In genomic region chr3:144377626-144378523, GRCm38 (mm10) we compare ENCODE assay signal across 14 mouse cellular contexts.
DNase-seq lines count a peak whose midpoint lies in the region; ATAC-seq and TF ChIP-seq lines count a peak whose summit lies in the region.
"Had no signal": no experiment of that assay in that cellular context is flagged by ENCODE, and none has a peak within 500 bp of the region (broad histone marks: within the 10 kb centered on the region; RNA-seq: fewer than 3 reads in every experiment).

No protein-coding gene starts in this region.

- H3K27ac ChIP-seq in embryonic facial prominence, embryonic 10.5 days (replicated peaks): peak overlapping the region; percentile 82
- no peak overlapping the region for H3K27ac ChIP-seq in limb, embryonic 14.5 days (replicated peaks; ENCODE audit: low read depth, low read length)
- H3K27ac ChIP-seq: gastrocnemius, adult 2 months had no signal

- H3K9me3 ChIP-seq in embryonic facial prominence, embryonic 10.5 days: no peaks in the 10 kb centered on the region
- H3K9me3 ChIP-seq in limb, embryonic 14.5 days (ENCODE audit: control insufficient read depth, low read length): no peaks in the 10 kb centered on the region

- WGBS in embryonic facial prominence, embryonic 10.5 days: 24% methylated on average over 18 of the region's 18 CpGs
- 22% methylated on average over 18 of the region's 18 CpGs for WGBS in limb, embryonic 14.5 days

- H3K9ac ChIP-seq in limb, embryonic 14.5 days (ENCODE audit: low read depth, low read length, severe bottlenecking): no peak overlapping the region
- H3K9ac ChIP-seq: liver, postnatal 0 days had no signal

- DNase-seq in A20 (ENCODE audit: low read depth, low spot score): peak; percentile 68
- peak; percentile 60 for DNase-seq in embryonic facial prominence, embryonic 10.5 days (ENCODE audit: low spot score)
- DNase-seq in forelimb bud, embryonic 11.5 days (ENCODE audit: low read depth, low spot score): peak; percentile 58
- DNase-seq in limb, embryonic 14.5 days (ENCODE audit: low spot score): no peak
- DNase-seq in left cerebral cortex, adult 11 months (ENCODE audit: low spot score): no peak
- DNase-seq in cerebellum, adult 8-10 months: no peak
- DNase-seq in spleen, postnatal 14 days (ENCODE audit: low spot score in 2 of 2): no peak
- DNase-seq: cerebellum, postnatal 36 days; gastrocnemius, adult 2 months; kidney, adult 18-20 months; liver, postnatal 0 days; right cerebral cortex, adult 18-20 months had no signal

- no peaks in the 10 kb centered on the region for H3K36me3 ChIP-seq in embryonic facial prominence, embryonic 10.5 days (replicated peaks)
- no peaks in the 10 kb centered on the region for H3K36me3 ChIP-seq in limb, embryonic 14.5 days (ENCODE audit: control insufficient read depth, insufficient read depth, low read length)

- H3K4me2 ChIP-seq in limb, embryonic 14.5 days (replicated peaks; ENCODE audit: low read depth, low read length, severe bottlenecking): no peak overlapping the region

- 0 out of 2 replicates have a peak, but pooled peaks have one; percentile 9 for ATAC-seq in limb, embryonic 14.5 days (ENCODE audit: low FRiP score, low read depth)
- ATAC-seq in megakaryocyte, adult 5-6 weeks (ENCODE audit: poor library complexity, severe bottlenecking): no peak
- ATAC-seq: liver, postnatal 0 days; Patski had no signal

- no peak for TF ChIP-seq POLR2A in limb, embryonic 14.5 days (IDR thresholded peaks at IDR 0.05; ENCODE audit: borderline replicate concordance, extremely low read depth, insufficient read depth, insufficient read length)

- peaks cover 57% of the 10 kb centered on the region for H3K4me1 ChIP-seq in embryonic facial prominence, embryonic 10.5 days
- H3K4me1 ChIP-seq in limb, embryonic 14.5 days (ENCODE audit: control insufficient read depth, insufficient read depth, low read length): peaks cover 40% of the 10 kb centered on the region

- no peaks in the 10 kb centered on the region for H3K27me3 ChIP-seq in embryonic facial prominence, embryonic 10.5 days (replicated peaks; ENCODE audit: low read depth, poor library complexity, severe bottlenecking)
- H3K27me3 ChIP-seq in limb, embryonic 14.5 days (ENCODE audit: control insufficient read depth, insufficient read depth, low read length): no peaks in the 10 kb centered on the region
- H3K27me3 ChIP-seq: Patski had no signal

- 0 out of 2 replicates have a peak overlapping the region, but pooled peaks have one; percentile 11 for H3K4me3 ChIP-seq in embryonic facial prominence, embryonic 10.5 days
- H3K4me3 ChIP-seq in limb, embryonic 14.5 days (replicated peaks; ENCODE audit: low read length): no peak overlapping the region
- H3K4me3 ChIP-seq: gastrocnemius, adult 2 months had no signal

Comparison
In these comparisons a context has a peak if more than half of its experiments do, and no peak if none do; other contexts are left out.
1. DNase-seq: peak in A20 (single experiment), embryonic facial prominence, embryonic 10.5 days (single experiment) and forelimb bud, embryonic 11.5 days (single experiment); none in limb, embryonic 14.5 days (single experiment), left cerebral cortex, adult 11 months (single experiment), cerebellum, adult 8-10 months (single experiment) and spleen, postnatal 14 days (0 of 2).